Mouse (Mus musculus): ENCODE measurements around the gene Slc39a11.
A peak's percentile ranks its signal among the peaks of the same experiment; 100 is the strongest.

Gene Slc39a11

GRCm38 (mm10) chr11:113400868-113401267 lies 249.0 kb downstream of the Slc39a11 start:
- no peak for DNase-seq (ENCODE audit: low read depth)

GRCm38 (mm10) chr11:113399601-113400000 lies 250.3 kb downstream of the Slc39a11 start:
- DNase-seq (ENCODE audit: low read depth): no peak

GRCm38 (mm10) chr11:113397394-113397793 lies 252.5 kb downstream of the Slc39a11 start:
- DNase-seq (ENCODE audit: low read depth): no peak

DNA sequence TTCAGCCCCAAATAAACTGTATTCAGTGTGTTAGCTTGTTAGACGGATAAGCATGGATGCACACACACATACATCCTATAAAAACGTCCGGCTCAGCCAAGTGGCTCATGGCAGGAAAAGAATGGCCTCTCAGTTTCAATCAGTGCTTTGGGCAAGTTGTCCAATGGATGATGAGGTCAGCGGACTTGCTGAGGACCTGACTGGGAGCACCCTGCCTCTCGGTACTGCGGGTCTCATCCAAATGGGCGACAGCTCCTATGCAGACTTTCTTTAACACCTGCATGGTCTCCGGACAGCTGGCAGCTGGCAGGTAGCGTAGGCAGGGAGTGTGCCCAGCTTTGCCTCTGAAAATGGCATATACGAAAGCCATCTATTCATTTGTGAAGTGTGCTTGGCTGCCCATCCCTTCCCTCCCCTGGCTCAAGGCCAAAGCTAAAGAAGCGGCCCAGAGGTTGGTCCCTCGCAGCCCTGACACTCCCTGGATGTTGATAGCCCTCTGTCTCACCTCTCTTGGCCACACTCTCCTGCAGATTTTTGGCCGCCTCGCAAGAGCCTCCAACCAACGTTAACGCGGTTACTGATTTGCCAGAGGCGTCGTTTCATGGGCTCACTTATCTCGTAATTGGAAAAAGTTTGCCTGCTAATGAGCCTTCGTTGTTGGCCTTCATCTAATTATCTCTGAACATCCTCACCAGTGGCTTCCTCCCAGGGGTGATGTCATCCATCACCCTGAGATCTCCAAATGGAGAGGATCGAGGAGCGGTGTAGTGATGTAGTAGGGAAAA lies 256.3 kb downstream of the Slc39a11 start:
- no peak for DNase-seq (ENCODE audit: low read depth)

GRCm38 (mm10) chr11:113391664-113392063 lies 258.2 kb downstream of the Slc39a11 start:
- DNase-seq (ENCODE audit: low read depth): no peak

DNA sequence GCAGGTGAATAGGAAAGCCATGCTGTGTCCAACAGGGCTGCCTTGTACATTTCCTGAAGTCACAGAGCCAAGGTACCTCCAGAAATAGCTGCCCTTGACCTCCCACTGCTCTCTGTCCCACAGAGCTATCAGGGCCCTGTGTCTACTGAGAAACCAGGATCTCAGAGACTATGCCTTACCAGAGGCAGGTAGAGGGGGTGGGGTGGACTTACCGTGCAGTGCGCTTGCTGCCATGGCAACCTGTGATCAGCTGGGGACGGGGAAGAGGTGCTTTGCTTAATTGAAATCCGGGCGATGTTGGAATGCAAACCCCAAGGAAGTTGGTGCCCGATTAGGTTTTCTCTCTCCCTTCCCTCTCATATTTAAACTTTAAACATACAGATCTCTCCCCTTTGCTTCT lies 260.2 kb downstream of the Slc39a11 start:
- no peak for DNase-seq (ENCODE audit: low read depth)

DNA sequence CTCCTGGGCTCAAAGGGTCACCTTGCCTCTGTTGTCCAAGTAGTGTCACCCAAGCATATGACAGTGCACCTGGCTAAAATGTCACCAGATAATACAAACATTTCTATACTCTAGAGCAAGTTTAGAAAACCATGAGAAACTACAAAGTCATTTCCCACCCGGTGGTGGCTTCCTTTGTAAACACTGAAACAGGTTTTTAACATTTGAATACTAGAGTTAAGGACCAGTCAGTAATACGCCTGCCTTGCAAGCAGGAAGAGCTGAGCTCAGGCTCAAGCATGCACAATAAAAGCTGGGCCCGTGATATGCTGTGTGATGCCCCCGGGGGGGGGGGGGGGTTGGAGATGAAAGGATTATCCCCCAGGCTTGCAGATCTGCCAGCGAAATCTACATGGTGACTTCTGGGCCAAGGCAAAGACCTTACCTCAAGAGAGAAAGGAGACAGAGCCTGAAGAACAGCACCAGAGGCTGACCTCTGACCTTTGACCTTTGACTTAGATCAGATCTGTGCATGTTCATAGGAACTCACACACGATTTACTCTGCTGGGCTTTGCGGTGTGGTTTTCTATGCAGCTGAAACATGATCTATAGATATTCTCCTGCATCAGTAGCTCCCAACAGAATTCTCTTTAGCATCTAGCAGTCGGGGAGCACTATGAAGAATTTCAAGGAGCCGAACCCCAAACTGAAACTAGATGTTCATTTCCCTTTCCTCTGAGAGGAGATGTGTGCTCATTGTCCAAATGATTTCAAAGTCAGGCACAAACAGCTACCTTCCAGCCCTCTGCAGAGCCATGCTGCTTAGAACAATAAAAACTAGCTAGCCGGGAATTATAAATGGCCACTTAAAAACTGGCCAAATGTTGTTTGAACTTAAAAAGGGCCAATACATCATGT lies 267.0 kb downstream of the Slc39a11 start:
- no peak for DNase-seq (ENCODE audit: low read depth)

DNA sequence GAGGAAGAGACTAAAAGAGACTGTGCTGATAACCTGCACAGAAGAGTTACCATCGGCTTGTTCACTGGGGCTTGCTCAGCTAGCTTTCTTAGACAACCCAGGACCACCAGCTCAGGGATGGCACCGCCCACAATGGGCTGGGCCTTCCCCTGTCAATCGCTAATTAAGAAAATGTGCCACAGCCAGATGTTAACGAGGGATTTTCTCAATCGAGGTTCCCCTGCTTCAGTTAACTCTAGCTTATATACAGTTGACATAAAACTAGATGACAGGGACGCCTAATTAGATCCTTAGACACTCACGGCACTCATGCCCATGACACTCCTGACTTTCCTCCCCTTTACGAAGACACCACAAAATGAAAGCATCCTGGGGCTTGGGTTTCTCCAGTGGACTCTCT lies 268.3 kb downstream of the Slc39a11 start:
- no peak for DNase-seq (ENCODE audit: low read depth)

DNA sequence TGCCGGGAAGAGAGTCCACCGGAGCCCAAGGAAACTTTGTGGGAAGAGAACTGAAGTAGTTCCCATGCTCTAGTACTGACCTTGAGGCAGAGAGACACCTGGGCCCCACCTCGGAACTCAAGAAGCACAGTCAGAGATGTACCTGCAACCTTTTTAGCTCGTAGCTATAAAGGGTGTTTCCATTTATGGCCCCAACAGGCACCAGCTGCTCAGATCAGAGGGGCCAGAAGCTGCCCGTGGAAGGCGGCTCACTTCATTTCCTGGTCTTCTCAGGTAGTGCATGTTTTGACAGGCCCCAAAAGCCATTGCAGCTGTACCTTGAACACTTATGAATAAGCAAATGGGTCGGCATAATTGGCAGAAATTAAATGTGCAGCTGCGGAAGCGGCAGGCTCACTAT lies 271.0 kb downstream of the Slc39a11 start:
- no peak for DNase-seq (ENCODE audit: low read depth)

DNA sequence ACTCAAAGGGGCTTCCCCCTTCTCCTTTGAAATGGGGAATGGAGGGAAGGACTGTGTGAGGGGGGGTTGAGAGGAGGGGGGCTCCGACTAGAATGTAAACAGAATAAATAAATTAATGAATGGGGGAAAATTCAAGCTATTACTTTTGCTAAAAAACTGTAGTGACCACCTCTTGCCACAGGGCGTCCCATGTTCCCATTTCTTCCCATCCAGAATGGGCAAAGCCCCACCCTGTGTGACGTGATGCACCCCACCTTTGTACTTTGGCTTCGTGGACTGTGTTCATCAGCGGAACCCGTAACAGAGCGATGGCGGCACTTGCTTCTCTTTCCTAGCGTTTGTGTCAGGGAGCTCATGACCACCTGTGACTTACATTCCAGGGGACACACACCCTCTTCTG lies 273.8 kb downstream of the Slc39a11 start:
- no peak for DNase-seq (ENCODE audit: low read depth)

DNA sequence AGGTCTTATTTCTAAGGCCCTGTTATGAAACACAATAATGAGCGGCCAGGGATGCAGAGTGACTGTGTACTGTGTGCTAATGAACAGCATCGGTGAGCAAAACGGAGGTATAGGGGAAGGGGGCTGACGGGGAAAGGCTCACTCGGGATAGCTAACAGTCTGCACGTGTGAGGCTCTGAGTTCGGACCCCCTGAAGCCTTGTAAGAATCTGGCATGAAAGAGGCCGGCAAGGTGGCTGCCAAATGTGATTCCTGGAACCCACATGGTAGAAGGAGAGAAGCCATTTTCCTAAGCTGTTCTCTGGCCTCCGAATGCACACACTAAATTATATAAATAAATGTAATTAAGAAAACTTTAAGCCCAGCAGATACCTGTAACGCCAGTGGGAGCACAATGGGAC lies 276.0 kb downstream of the Slc39a11 start:
- DNase-seq (ENCODE audit: low read depth): no peak

- DNase-seq (ENCODE audit: low read depth): no peak
Observed at GRCm38 (mm10) chr11:113373331-113373730, 276.5 kb downstream of the Slc39a11 start.

GRCm38 (mm10) chr11:113368046-113368445 lies 281.8 kb downstream of the Slc39a11 start:
- no peak for DNase-seq (ENCODE audit: low read depth)

GRCm38 (mm10) chr11:113366257-113367030 lies 283.4 kb downstream of the Slc39a11 start:
- DNase-seq (ENCODE audit: low read depth): no peak

GRCm38 (mm10) chr11:113363739-113364138 lies 286.1 kb downstream of the Slc39a11 start:
- no peak for DNase-seq (ENCODE audit: low read depth)

- DNase-seq (ENCODE audit: low read depth): no peak
Observed at GRCm38 (mm10) chr11:113362617-113363016, 287.3 kb downstream of the Slc39a11 start.

DNA sequence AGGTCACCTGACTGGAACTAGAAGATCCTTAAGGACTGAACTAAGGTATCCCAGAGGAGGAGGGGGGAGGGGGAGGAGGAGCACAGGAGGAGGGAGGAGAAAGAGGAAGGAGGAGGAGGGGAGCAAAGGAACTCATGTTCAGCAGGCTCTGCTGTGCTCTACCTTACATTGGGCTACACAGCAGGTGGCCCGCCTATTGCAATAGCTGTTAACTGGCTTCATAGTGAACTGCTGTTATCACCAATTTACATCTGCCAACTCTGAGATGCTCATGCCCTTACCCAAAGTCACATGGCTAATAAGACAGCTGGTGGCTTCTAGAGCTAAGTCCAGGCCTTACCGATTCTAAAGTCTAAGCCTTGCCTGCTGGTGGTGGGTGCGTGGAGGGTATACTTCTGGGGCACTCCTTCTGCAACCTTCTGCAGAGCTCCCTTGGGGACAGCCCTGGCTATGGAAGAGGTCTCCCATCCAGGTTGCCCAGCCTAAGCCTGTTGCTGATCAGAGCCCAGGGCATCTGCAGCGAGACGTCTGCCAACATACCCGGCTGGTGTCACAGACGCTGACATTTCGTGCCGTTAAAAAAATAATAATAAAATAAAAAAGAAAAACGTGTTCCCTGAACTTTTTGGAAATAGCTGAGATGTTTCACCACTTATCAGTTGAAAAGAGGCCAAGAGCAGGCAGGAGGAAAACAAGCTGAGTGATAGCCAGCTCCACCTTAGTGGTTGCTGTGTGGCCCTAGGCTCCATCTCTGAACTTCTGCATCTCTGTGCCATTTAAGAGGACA lies 289.6 kb downstream of the Slc39a11 start:
- DNase-seq (ENCODE audit: low read depth): no peak

GRCm38 (mm10) chr11:113355932-113356331 lies 293.9 kb downstream of the Slc39a11 start:
- no peak for DNase-seq (ENCODE audit: low read depth)

GRCm38 (mm10) chr11:113352085-113352815 lies 297.6 kb downstream of the Slc39a11 start:
- DNase-seq (ENCODE audit: low read depth): peak; percentile 74

DNA sequence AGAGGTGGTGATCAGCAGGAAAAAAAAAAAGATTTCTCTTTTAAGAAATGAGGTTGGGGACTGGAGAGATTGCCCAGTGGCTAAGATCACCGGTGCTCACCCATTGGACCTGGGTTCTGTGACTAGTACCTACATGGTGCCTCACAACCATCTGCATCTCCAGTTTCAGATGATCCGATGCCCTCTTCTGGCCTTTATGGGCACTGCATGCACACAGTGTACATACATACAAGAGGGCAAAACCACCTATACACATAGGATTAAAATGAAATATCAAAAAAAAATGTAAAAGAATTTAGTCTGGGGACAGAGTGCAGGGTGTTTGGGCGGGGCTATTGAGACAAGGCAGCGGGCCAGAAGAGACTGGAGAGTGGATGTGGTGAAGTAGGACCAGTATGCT lies 299.3 kb downstream of the Slc39a11 start:
- DNase-seq (ENCODE audit: low read depth): no peak

Measured in NIH3T3 (cell line).